Mouse (Mus musculus) olfactory bulb, adult 2 months (tissue): ENCODE measurements at regions not wholly inside any gene's neighbourhood (a gene's known extent, or its start where the extent isn't known, plus 50 kb on each side); places are given as distances from the start of the nearest gene placed in this dataset.

ENCODE experiments used
- H3K27ac ChIP-seq: fragments of 200-500 bp; 2 replicates; pipeline ENCODE4 v1.5.1; 2012; ENCODE audit warnings: low read depth, low read length; ENCODE audit not compliant: insufficient read depth
- H3K4me1 ChIP-seq: fragments of 200-500 bp; 2 replicates; pipeline ENCODE4 v1.6.1; 2012; ENCODE audit warnings: low read length; ENCODE audit not compliant: control insufficient read depth, insufficient read depth
- H3K4me3 ChIP-seq: fragments of 200-500 bp; 2 replicates; pipeline ENCODE4 v1.5.1; 2012; ENCODE audit warnings: mild to moderate bottlenecking, low read depth, low read length, moderate library complexity; ENCODE audit not compliant: insufficient read depth
- CTCF ChIP-seq: fragments of 200-500 bp; IDR thresholded peaks from 2 replicates; pipeline ENCODE4 v1.5.1; 2012; ENCODE audit warnings: low read depth, mild to moderate bottlenecking, low read length, moderate library complexity; ENCODE audit not compliant: insufficient read depth
- POLR2A ChIP-seq: fragments of 200-500 bp; IDR thresholded peaks from 2 replicates; pipeline ENCODE4 v1.6.1; 2012; ENCODE audit warnings: mild to moderate bottlenecking, low read depth, low read length, moderate library complexity; ENCODE audit not compliant: insufficient read depth
- WGBS: fragments of 180-500 bp; shearing (Covaris S2); methylation state at CpG from one replicate; pipeline ENCODE4 v1.1.7; 2018; 5-methylcytosine and 5-hydroxymethylcytosine counted together

DNA sequence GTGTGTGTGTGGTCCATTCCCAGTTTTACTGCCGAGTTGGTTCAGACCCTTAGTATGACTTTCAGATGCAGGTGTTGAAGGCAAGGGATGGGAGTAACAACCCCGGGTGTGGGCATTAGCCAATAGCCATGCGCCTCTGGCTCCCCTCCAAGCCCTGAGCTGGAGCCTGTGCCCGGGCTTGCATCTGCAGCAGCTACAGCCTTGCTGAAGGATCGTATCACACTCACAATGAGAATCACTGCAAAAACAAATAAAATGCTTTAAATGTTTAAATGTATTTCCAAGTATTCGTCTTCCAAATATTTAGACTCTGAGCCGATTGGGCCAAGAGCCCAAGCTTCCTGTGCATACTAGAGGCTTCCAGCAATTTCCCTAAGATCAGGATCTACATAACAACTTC, 99.0 kb upstream of the Klf3 start:
- Histone ChIP-seq H3K4me1 (peaks cover 13% of the 10 kb centered on the region), H3K4me3 (no peak overlapping the region), H3K27ac (no peak overlapping the region)
- TF ChIP-seq CTCF (no peak), POLR2A (no peak)
- WGBS = 39% methylated on average over 7 of the region's 7 CpGs

DNA sequence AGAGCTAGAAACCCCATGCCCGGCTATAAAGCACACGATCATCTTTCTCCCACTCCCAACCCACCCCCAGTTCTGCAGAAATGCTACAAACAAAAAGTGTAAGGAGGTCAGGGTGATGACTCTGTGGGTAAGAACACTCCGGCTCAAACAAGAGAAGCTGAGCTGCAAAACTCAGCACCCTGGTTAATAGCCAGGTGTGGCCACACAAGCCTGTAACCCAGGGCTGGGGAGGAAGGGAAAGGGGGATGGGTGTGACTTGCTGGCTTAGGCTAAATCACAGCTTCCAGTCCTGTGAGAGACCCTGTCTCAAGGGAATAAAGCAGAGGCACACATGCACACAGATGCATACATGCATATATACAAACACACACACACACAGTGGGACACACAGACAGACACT, 96.6 kb upstream of the Klf3 start:
- peaks cover 10% of the 10 kb centered on the region for H3K4me1 ChIP-seq
- no peak for TF ChIP-seq POLR2A
- no peak for TF ChIP-seq CTCF
- H3K4me3 ChIP-seq = no peak overlapping the region
- 81% methylated on average over 3 of the region's 3 CpGs for WGBS
- no peak overlapping the region for H3K27ac ChIP-seq

DNA sequence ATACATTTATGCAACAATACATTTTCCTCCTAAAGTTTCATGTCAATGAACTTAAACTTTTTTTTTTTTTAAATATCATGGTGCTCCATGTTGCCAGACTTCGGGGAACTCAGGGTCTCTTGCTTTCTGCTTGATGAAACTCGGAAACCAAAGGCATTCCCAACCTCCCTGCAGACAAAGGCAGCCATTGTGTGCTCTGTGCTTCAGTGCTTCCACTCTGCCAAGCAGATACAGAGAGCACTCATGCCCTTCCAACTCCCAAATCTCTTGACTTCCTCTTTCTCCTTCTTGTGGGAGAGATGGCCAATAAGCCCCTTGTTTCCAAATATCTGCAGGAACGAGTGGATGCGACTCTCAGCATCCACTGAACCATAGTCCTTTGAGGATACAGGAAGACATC, 94.0 kb upstream of the Klf3 start:
- H3K27ac ChIP-seq = no peak overlapping the region
- TF ChIP-seq CTCF = no peak
- TF ChIP-seq POLR2A = no peak
- whole genome bisulfite sequencing = 39% methylated on average over 4 of the region's 4 CpGs

DNA sequence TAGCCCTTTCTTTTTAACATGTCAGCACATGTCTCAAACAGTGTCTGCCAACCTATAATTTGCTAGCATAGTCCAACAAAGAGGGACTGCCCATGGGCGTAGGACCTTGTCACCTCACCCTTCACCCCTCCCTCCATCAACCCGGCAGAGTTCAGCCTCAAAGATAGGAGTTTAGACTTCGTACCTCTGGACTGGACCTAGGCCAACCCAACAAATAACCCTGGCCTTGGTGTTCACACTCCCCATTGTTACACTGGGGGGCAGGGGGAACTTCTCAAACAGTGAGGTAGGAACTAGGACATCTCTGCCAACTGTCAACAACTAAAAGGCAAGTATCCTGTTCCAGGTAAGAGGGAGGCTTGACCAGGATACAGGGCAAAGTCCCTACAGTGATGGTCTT, 93.0 kb upstream of the Klf3 start:
- Histone ChIP-seq H3K4me1 (no peaks in the 10 kb centered on the region; the same call in 1 of the 2 replicates), H3K27ac (no peak overlapping the region), H3K4me3 (no peak overlapping the region)
- 67% methylated on average over 3 of the region's 3 CpGs for WGBS
- TF ChIP-seq CTCF (no peak), POLR2A (no peak)

More for the DNA sequence above, 94.0 kb upstream of the Klf3 start:
- H3K4me1 ChIP-seq = peaks cover under 1% of the 10 kb centered on the region; the same call in 1 of the 2 replicates
- H3K4me3 ChIP-seq = no peak overlapping the region

DNA sequence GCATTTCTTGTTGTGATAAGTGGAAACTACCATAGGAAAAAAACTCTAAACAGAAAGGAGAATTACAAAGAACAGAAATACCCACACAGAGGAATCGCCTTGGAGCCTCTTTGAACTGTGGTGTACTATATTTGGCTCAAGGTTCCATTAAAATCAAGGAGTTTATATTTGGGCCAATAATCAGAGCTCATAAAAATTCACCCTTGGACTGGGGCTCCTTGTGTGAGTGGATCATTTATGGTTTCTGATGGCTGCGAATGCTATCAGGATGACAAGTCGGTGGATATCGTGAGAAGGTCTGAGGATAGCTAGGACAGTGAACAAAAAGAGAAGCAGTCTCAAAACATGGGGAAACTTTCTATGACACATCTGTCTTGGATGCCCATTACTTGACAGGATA, 92.2 kb upstream of the Klf3 start:
- Histone ChIP-seq H3K27ac (no peak overlapping the region), H3K4me1 (no peaks in the 10 kb centered on the region; the same call in 1 of the 2 replicates), H3K4me3 (no peak overlapping the region)
- 97% methylated on average over 4 of the region's 4 CpGs for WGBS
- TF ChIP-seq CTCF (no peak), POLR2A (no peak)

DNA sequence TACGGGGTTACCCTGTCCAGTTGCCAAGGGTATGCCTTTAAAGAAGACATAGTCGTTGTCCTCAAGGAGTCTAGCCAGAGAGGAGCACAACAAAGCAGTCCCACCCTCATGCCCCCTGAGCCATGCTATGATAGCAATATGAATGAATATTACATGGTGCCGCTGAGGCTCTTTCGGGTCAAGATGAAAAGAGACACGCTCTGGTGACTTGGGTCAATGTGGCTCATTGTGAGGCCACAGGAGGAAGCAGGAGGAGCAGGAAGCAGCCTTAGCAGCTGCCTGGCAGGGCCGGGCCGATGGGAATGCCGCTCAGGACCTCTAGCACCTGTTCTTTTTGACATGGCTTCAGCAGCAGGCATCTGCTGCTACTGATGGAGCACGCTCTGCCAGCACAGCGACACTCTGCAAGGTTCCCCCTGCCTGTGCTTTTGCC, 89.0 kb upstream of the Klf3 start:
- Histone ChIP-seq H3K27ac (no peak overlapping the region), H3K4me1 (no peaks in the 10 kb centered on the region; the same call in 1 of the 2 replicates), H3K4me3 (no peak overlapping the region)
- WGBS = 41% methylated on average over 10 of the region's 10 CpGs
- TF ChIP-seq POLR2A (no peak), CTCF (no peak)

DNA sequence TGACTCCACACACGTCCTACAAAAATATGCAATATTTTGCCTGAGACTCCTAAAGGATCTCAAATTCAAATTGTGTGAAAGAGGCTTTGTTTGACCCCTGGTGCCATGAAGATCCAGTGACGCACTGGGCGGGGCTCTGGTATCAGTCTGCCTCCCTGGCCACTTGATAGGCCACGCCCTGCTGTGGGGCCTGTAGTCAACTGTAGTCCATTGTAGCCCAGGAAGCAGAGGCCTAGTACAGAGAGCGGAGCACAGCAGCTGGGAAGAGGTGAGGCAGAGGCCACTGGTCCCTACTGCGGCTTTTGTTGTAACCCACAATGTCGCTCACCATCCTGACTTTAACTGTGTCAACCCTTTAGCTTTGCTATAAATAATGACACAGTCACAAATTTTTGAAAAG, 88.5 kb upstream of the Klf3 start:
- WGBS = 81% methylated on average over 7 of the region's 7 CpGs
- H3K27ac ChIP-seq = no peak overlapping the region
- no peak overlapping the region for H3K4me3 ChIP-seq
- no peaks in the 10 kb centered on the region; the same call in 1 of the 2 replicates for H3K4me1 ChIP-seq
- TF ChIP-seq POLR2A = no peak
- TF ChIP-seq CTCF = no peak

DNA sequence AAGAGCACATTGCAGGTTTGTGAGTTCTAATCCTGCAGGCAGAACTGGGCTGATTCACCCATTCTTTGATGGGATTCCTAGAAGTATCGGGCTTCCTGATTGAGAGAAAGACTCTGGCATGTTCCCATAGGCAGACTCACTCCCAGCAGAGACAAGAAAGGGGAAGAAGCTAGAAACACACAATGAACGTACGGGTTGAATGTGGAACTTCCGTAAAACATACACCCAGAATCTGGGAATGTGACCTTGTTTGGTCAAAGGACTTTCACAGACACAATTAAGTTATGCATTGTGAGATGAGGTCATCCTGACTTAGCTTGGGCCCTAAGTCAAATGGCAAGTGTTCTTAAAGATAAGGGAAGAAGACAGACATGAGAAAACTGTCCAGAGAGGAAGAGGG, 86.6 kb upstream of the Klf3 start:
- H3K27ac ChIP-seq = no peak overlapping the region
- TF ChIP-seq CTCF (no peak), POLR2A (no peak)
- WGBS = 96% methylated on average over 4 of the region's 4 CpGs
- no peak overlapping the region for H3K4me3 ChIP-seq
- H3K4me1 ChIP-seq = no peaks in the 10 kb centered on the region; the same call in 1 of the 2 replicates

DNA sequence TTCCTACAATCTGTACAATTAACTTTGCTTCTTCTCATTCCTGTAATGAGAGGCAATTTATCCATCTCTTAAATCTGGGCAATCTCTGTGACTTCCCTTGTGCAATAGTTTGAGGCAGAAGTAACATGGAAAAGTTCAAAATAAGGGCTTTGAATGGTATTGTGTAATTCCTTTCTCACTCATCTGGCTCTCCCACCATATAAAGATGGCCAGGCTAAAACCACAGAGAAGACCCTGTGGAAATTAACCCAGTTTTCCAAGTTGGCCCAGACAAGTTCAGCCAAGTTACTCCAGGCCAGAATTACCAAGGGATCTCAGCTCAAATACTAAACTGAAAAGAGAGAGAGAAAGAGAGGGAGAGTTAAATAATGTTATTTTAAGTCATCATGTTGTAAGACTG, 81.0 kb upstream of the Klf3 start:
- TF ChIP-seq CTCF = no peak
- no peak for TF ChIP-seq POLR2A
- H3K27ac ChIP-seq = no peak overlapping the region

DNA sequence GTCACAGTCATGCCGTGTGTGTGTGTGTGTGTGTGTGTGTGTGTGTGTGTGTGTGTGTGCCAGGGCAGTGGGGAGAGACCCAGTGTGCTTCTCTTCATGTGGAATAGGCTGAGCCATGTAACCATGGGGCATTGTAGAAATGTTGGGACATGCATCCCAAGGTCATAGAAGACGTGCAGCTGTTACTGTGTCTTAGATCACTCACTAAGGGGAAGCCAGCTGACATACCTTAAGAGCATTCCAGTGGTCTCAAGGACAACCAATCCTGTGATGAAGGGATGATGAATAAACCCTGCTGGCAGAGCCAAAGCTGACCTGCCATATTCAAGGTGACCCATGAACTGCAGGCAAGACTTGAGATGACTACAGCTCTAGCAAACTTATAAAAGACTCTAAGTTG, 75.3 kb upstream of the Klf3 start:
- Histone ChIP-seq H3K4me1 (no peaks in the 10 kb centered on the region), H3K27ac (no peak overlapping the region), H3K4me3 (no peak overlapping the region)
- WGBS = 89% methylated on average over 2 of the region's 2 CpGs
- TF ChIP-seq POLR2A (no peak), CTCF (no peak)

More for the DNA sequence above, 81.0 kb upstream of the Klf3 start:
- Histone ChIP-seq H3K4me1 (no peaks in the 10 kb centered on the region), H3K4me3 (no peak overlapping the region)
